Mouse (Mus musculus): ENCODE measurements at regions not wholly inside any gene's neighbourhood (a gene's known extent, or its start where the extent isn't known, plus 50 kb on each side); places are given as distances from the start of the nearest gene placed in this dataset.

DNA sequence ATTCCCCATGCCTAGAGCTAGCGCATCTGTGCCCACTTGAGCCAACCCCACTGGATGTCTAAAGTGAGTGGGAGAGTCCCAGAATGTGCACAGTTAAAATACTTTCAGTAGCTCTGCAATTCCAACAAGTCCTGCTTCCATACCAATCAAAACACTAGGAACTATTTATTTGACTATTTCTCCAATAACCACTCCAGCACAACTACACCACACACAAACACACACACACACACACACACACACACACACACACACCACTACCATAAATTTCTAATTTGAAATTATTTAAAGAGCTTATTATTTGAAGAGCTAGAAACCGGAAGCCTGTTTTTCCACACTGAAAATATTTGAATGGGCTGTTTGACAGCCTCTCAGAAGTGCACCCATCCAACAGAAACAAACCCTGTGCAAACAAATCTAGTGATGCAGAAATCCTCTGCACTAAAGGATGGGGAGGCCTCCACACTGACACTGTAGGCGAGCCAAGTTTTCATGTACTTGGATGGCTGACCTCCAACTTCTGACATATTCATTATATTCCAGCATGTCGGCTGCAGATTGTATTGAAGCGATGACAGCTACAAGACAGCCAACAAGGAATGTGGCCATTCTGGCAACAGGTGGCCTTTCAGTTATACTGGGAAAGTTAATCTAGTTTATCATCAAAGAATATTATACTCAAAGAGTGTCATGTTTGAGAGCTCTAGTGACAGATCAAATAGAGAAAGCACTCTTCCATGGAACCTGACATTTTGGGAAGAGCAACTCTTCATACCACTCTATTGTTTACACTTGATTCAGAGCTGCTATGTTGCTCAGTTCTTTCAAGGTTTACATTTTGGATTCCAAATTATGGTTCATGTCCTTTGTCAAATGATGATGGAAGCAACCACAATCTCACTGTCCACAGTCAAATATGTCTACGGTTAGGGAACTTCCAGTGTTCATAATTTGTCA, 207.7 kb downstream of the Tle4 start:
- intact Hi-C loops (cut with DNase I), result no loop called here
- no peak for DNase-seq (ENCODE audit: low spot score)

DNA sequence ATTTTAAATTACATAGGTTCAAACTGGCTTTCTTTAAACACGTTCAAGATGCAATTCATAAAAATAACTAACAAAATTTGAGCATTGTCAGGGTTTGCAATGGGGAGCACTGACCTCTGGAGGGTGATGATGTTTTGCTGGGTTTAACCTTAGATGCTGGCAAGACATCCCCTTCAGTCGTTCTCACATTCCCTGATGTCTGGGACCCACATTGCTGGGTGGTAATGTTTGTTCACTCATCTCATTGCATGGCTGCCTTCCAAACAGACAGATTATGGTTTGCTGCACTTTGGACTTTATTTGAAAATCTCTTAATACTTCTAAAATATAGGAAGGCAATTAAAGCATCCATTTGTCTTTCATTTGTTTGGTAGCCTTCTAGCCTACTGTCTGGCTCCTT, 206.9 kb downstream of the Tle4 start:
- DNase-seq (ENCODE audit: low spot score), result no peak
- intact Hi-C loops (cut with DNase I), result no loop called here

All from heart, postnatal 25 days (tissue).